Mouse (Mus musculus) stomach, postnatal 0 days (tissue): ENCODE results near the gene Csde1.

Experiments
- CTCF ChIP-seq: IDR thresholded peaks from 2 replicates; pipeline ENCODE4 v1.5.1; 2016; ENCODE audit warnings: antibody characterized with exemption, low read depth, mild to moderate bottlenecking, moderate library complexity
- EP300 ChIP-seq: optimal IDR thresholded peaks from 2 replicates; pipeline ENCODE3; 2016; ENCODE audit warnings: antibody characterized with exemption

GRCm38 (mm10) chr3:103081051-103081450 is 60.8 kb downstream of the Csde1 start:
- TF ChIP-seq CTCF = no peak
- no peak for TF ChIP-seq EP300
